Mouse (Mus musculus): ENCODE results near the gene Rpl3l.

- TF ChIP-seq CHD2 (IDR thresholded peaks at IDR 0.05; ENCODE audit: low read depth, low read length) (no peak), MAFK (IDR thresholded peaks at IDR 0.05; ENCODE audit: insufficient read depth, low read depth, low read length) (no peak), ZC3H11A (IDR thresholded peaks at IDR 0.05; ENCODE audit: borderline replicate concordance, low read depth, low read length) (no peak)
Observed at GRCm38 (mm10) chr17:24727618-24728017, at the start of gene Rpl3l.

Measured in ES-E14 (cell line).